Mouse (Mus musculus) cerebellum, postnatal 10 days (tissue): ENCODE results near the gene Olfr749.
A peak's percentile ranks its signal among the peaks of the same experiment; 100 is the strongest.
"Not testable (repeated sequence)": the region's sequence is repeated elsewhere in the genome, so short reads cannot be mapped to it uniquely, and the experiment has no call there.

ENCODE experiments used
- DNase-seq, 2 experiments: peaks; one replicate each; pipeline ENCODE4 v3.0.0; 2021; ENCODE audit warnings: mixed read lengths in 2 of 2

The Olfr749 gene

DNA sequence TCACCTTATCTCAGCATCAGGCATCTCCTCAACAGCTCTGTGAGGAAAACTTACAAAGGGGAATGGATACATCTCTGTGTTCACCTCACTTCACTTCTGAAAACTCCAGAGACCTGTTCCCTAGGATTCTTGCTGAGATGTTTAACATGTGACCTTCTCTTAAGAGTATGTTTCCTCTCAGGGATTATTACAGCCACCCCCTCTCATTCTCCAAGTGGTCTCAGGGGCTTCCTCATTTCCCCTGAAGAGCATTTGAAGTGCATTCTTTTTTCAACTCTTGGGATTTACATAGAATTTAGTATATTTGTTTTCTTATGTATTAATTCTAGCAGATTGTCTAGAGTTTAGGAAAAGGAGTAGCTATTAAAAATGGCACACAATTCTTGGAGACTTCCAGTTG, at the start of gene Olfr749:
TSS of gene Olfr749 (minus strand) at position 101 of the 400 bp plus-strand sequence.
- no peak for DNase-seq

GRCm38 (mm10) chr14:50788157-50788556, 43.3 kb upstream of the Olfr749 start:
- DNase-seq: no peak

GRCm38 (mm10) chr14:50785251-50785637, 40.4 kb upstream of the Olfr749 start, which contains the start of gene Ttc5:
Gene Ttc5 (minus strand): TSS chr14:50785519.
- DNase-seq: peak; percentile 92 to 96

DNA sequence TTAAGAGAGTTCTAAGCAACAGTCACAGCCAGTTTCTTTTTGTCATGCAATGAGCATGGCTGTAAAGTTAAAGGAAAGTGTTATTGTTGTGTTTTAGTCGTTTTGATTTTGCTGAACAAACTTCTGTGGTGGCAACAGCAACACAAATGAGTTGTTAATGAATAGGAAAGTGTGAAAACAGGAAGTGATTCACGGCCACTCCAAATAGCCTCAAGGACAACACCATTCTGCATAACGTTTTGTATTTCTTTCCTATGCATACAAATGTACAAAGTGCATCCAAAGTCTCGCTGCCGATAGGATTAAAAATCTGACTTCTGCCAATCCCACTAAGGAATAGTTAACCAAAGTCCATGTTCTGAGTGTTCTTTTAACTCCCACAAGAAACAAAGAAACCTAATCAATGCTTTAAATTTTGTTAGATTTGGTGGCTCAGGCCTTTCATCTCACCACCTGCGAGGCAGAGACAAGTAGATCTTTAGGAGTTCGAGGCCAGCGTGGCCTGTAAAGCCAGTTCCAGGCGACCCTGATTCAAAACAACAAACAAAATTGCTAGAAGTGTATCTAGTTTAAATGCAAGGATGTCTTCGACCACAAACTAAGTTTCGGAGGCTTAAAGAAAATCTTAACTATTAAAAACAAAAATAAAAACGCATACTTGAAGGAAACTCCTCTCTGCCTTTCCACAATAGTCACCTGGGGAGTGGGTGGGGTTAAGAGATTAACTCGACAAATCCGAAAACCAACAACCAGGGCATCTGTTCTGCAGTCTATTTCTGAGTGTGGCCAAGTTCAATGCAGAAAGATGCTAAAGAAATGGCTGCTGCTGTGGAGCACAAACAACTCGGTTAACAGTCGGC, 39.7 kb upstream of the Olfr749 start:
- DNase-seq: peak; percentile 37 to 38

DNA sequence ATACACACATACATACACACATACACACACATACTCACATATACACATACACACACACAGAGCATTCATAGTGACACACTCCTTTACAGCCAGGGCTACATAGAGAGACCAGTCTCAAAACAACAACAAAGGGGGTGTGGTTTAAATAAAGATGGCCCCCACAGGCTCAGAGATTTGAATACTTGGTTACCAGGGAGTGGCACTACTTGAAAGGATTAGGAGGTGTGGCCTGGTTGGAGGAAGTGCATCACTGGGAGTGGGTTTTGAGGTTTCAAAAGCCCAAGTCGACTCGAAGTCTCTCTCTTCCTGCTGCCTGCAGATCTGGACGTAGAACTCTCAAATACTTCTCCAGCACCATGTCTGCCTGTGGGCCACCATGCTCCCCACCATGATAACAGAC, 37.3 kb upstream of the Olfr749 start:
- no peak for DNase-seq

DNA sequence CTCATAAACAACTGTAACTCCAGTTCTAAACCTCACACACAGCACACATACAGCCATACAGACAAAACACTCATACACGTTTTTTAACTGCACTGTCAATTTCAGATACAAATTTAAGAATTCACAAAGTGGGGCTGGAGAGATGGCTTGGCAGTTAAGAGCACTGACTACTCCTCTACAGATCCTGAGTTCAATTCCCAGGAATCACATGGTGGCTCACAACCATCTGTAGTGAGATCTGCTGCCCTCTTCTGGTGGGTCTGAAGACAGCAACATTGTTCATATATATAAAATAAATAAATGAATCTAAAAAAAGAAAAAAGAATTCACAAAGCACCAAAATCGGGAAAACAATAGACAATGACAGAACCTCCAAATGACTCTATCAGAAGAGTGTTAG, 26.4 kb upstream of the Olfr749 start:
- DNase-seq: peak; percentile 18 to 27

DNA sequence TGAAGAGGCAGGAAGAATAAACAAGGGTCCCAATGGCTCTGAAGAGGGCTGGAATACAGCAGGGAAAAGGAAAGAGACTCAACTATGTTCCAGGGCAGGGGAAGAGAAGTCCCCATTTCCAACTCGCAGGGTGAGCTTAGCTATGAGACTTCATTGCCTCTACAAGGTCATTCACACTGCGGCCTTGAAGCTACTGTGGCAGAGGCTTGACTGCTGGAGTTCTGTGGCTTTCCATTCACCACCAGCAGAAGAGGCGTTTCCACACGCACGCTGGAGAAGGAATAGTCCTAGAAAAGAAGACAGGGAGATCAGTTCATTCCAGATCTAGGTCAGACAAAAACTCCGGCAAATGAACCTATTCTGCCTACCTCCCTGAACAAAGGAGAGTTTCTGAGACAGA, 20.8 kb upstream of the Olfr749 start:
- DNase-seq: no peak

GRCm38 (mm10) chr14:50758416-50759085, 13.7 kb upstream of the Olfr749 start:
- DNase-seq: no peak

DNA sequence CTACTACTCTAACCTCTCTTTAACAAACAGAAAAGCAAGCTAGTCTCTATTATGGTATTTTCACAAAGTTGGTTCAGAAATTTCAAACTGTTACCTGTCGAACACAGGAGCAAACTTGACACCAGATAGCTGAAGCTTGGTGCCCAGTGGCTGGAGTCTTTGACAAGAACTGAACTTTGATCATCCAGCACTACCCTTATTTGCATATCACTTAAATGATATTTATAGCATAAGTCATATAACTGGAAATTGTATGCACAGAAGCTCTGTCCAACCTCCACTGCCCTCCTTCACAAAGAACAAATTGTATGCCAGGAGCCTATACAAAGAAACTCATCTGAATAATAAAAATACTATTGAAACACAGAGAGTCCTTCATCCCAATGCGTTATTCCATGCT, 3.3 kb downstream of the Olfr749 start:
- DNase-seq: no peak

DNA sequence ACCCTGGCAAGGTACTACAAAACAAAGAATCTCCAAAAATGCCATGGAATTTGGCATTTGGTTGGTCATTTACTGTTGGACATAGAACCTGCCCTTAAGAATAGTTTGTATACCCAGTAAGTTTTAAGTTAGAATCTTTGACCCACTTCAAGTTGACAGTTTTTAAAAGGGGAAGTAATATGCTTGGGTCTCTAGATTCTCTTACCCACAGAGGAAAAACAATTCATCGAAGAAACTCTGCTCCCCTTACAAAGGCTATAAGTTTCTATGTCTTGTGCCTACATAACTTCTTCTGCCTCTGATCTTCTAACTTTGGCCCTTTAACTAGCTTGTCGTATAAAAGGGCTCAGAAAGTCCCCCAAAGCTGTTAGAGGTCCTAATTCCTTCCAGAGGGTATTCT, 4.6 kb downstream of the Olfr749 start:
- no peak for DNase-seq

- DNase-seq: not testable (repeated sequence)
Observed at GRCm38 (mm10) chr14:50722371-50722770, 22.5 kb downstream of the Olfr749 start.

GRCm38 (mm10) chr14:50719875-50720274, 25.0 kb downstream of the Olfr749 start:
- not testable (repeated sequence) for DNase-seq

- DNase-seq: no peak
Observed at GRCm38 (mm10) chr14:50707073-50707472, 37.8 kb downstream of the Olfr749 start, which contains the start of gene Olfr748. Gene Olfr748 (plus strand): TSS chr14:50707373.

- no peak for DNase-seq
Observed at GRCm38 (mm10) chr14:50693106-50693505, 51.8 kb downstream of the Olfr749 start, which contains the start of gene Olfr747. Gene Olfr747 (minus strand): TSS chr14:50693206.
